Mouse (Mus musculus): ENCODE results near the gene Esrrg. TPM values are rescaled to one million over a fixed set of nuclear protein-coding genes. Genes with fewer than 3 reads are reported as not detected.

Gene Esrrg
- polyA plus RNA-seq, 1 experiment: 12.7 TPM

DNA sequence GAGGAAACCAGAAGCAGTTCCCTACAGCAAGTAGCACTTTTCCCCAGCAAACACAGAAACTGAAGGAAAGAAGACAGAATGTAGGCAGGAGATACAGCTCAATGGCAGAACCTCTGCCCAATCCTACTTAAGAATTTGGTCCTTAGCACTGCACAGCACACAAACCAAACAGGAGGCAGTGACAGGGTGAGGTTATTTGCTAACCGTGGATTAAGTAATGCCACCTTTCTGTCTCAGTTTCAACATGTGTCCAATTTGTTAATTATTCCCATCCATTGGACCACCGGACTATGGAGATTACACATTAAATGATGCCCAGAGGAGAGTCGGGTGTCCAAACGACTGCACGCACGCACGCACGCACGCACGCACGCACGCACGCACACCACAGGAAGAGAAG, 146.9 kb downstream of the Esrrg start:
- Histone ChIP-seq H3K27ac (ENCODE audit: insufficient read depth, low read length) (no peak overlapping the region), H3K4me3 (ENCODE audit: insufficient read depth, low read length) (no peak overlapping the region), H3K4me1 (ENCODE audit: control insufficient read depth, insufficient read depth, low read length) (no peaks in the 10 kb centered on the region)
- TF ChIP-seq CTCF (IDR thresholded peaks at IDR 0.05; ENCODE audit: extremely low read depth, insufficient read depth, low read length) (no peak), POLR2A (IDR thresholded peaks at IDR 0.05; ENCODE audit: extremely low read depth, insufficient read depth, low read length) (no peak)

DNA sequence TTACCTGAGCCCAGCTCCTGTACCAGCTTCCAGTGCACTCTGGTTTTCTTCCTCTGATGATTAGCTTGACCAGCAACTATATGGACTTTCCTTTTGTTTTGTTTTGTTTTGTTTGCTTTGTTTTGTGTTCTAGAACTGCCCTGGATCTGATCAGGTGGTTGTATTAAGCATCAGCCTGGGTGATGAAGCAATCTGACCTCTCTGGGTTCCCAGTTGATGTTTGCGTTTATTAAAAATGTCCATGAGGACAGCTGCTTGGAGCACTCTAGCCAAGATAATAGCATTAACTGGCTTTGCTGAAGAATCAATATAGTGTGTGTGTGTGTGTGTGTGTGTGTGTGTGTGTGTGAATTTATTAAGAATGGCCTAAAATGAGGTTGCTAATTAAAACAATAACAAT, 149.4 kb downstream of the Esrrg start:
- TF ChIP-seq CTCF (IDR thresholded peaks at IDR 0.05; ENCODE audit: extremely low read depth, insufficient read depth, low read length) (no peak), POLR2A (IDR thresholded peaks at IDR 0.05; ENCODE audit: extremely low read depth, insufficient read depth, low read length) (no peak)
- H3K4me1 ChIP-seq (ENCODE audit: control insufficient read depth, insufficient read depth, low read length): no peaks in the 10 kb centered on the region

DNA sequence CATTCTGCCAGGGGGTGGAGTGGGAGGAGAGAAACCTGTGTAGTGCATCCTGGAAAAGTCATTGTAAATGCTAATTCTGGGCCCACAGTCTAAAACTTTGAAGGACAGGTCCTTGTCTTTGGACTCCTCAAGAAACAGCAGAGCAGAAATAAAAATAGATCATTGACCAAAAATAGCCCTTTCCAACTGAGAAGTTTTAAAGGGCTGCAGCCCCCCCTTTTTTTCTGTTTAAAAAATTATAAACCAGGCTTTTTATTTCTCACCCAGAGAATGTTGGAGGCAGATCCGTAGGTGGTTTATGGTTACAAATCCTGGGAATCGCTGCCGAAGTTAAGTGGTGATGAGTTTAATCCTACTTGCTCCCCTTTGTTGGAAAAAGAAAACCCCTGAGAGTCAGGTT, 150.0 kb downstream of the Esrrg start:
- Histone ChIP-seq H3K4me1 (ENCODE audit: control insufficient read depth, insufficient read depth, low read length) (no peaks in the 10 kb centered on the region), H3K4me3 (ENCODE audit: insufficient read depth, low read length) (no peak overlapping the region), H3K27ac (ENCODE audit: insufficient read depth, low read length) (no peak overlapping the region)
- TF ChIP-seq POLR2A (IDR thresholded peaks at IDR 0.05; ENCODE audit: extremely low read depth, insufficient read depth, low read length): no peak
- TF ChIP-seq CTCF (IDR thresholded peaks at IDR 0.05; ENCODE audit: extremely low read depth, insufficient read depth, low read length): no peak

More for the DNA sequence above, 149.4 kb downstream of the Esrrg start:
- Histone ChIP-seq H3K27ac (ENCODE audit: insufficient read depth, low read length) (no peak overlapping the region), H3K4me3 (ENCODE audit: insufficient read depth, low read length) (no peak overlapping the region)

DNA sequence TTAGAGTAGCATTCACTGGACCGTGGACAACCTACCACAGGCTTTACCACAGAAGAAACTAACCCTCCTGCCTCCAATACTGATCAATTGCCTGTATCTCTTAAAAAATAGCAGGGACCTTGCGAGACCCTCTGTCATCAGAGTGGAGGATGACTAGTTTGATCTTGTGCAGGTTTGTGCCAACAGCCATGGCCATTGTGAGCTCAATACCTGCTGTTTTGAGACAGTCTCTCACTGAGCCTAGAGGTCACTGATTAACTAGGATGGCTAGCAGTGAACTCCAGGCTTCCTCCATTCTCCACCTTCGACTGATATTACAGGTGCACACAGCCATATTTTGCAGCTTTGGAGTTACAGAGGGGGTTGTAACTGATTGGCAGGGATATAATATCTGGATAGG, 150.9 kb downstream of the Esrrg start:
- no peak overlapping the region for H3K4me3 ChIP-seq (ENCODE audit: insufficient read depth, low read length)
- H3K27ac ChIP-seq (ENCODE audit: insufficient read depth, low read length): no peak overlapping the region
- H3K4me1 ChIP-seq (ENCODE audit: control insufficient read depth, insufficient read depth, low read length): no peaks in the 10 kb centered on the region
- TF ChIP-seq CTCF (IDR thresholded peaks at IDR 0.05; ENCODE audit: extremely low read depth, insufficient read depth, low read length): no peak
- TF ChIP-seq POLR2A (IDR thresholded peaks at IDR 0.05; ENCODE audit: extremely low read depth, insufficient read depth, low read length): no peak

DNA sequence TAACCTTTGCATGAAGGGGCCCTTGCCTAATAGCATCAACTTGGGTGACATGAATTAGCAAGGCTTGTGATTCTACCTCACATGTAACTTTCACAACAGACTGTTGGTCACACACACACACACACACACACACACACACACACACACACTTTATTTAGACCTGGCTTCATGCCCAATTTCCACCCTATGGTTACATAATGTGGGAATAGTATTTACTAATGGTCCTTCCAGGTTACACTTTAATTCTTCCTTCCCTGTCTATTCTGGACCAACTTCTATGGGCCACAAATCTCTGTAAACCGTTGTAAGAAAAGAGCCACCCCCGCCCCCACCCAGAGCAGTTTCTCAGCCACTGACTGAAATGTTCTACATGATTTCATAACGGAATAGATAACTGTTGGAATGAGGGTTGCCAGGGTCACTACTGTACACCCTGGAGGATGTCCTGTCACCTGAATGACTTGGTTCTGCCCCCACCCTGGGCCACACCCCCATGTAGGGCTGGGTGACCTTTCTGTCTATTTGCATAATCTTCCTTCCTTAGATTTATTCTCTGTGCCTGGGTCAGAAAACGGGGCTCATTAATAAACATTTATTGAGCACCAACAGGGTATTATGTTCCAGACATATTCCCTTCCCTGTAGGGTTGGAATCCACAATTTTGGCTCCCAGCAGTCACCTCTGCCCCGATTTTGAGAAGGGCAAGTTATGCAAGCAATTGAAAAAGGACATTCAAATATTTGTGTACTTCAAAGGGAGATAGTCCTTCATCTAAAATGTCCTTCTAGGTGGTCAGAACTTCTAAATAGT, 154.3 kb downstream of the Esrrg start:
- no peaks in the 10 kb centered on the region for H3K4me1 ChIP-seq (ENCODE audit: control insufficient read depth, insufficient read depth, low read length)
- TF ChIP-seq CTCF (IDR thresholded peaks at IDR 0.05; ENCODE audit: extremely low read depth, insufficient read depth, low read length): no peak
- no peak for TF ChIP-seq POLR2A (IDR thresholded peaks at IDR 0.05; ENCODE audit: extremely low read depth, insufficient read depth, low read length)
- H3K27ac ChIP-seq (ENCODE audit: insufficient read depth, low read length): no peak overlapping the region
- no peak overlapping the region for H3K4me3 ChIP-seq (ENCODE audit: insufficient read depth, low read length)

DNA sequence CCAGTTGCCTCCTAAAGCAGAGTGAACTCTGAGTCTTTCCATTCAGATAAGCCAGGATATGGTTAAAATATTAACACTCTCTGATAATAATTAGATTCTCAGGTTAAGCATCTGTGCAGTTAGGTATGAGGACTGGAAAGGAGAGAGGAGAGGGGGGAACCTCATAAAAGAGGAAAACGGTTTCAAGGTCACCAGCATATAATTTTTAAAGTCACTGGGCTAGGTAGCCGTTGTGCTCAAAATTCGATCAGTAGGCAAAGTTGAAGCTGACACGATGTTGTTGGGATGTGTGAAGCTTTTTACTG, 154.8 kb downstream of the Esrrg start:
- Histone ChIP-seq H3K4me3 (ENCODE audit: insufficient read depth, low read length) (no peak overlapping the region), H3K27ac (ENCODE audit: insufficient read depth, low read length) (no peak overlapping the region), H3K4me1 (ENCODE audit: control insufficient read depth, insufficient read depth, low read length) (no peaks in the 10 kb centered on the region)
- no peak for TF ChIP-seq POLR2A (IDR thresholded peaks at IDR 0.05; ENCODE audit: extremely low read depth, insufficient read depth, low read length)
- TF ChIP-seq CTCF (IDR thresholded peaks at IDR 0.05; ENCODE audit: extremely low read depth, insufficient read depth, low read length): no peak

DNA sequence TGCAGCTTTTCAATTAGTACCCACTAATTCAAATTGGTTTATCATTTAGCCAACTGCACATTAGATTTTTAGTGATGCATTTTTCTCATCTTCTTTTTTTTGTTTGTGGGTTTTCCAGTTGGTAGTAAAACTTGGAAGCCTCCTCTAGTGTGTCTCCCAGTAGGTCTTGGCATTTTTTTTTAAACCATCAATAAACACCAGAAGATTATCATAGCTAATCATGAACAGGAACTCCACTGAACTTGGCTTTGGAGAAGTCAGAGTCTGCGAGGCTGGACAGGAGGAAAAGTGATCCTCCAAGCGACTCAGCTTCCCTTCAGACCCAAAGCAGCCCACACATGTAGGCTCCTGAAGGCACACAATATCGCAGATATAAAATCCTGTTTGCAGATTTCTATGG, 155.2 kb downstream of the Esrrg start:
- H3K27ac ChIP-seq (ENCODE audit: insufficient read depth, low read length): no peak overlapping the region
- no peak for TF ChIP-seq POLR2A (IDR thresholded peaks at IDR 0.05; ENCODE audit: extremely low read depth, insufficient read depth, low read length)

DNA sequence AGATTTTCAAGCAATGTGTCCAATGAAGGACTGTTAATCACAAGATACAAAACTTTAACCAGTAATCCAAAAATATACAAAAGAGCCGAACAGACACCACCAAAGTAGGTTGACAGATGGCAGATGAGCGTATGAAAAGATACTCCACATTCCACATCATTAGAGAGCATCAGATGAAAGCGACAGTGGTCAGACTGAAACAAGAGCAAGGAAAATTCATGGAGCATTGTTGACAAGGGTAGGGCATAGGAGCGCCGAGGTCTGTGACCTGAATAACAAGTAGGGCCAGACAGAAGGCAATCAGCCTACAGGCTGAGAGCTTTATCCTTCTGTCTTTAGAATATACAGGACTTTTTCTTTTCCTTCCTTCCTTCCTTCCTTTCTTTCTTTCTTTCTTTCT, 157.0 kb downstream of the Esrrg start:
- H3K27ac ChIP-seq (ENCODE audit: insufficient read depth, low read length): no peak overlapping the region
- no peaks in the 10 kb centered on the region for H3K4me1 ChIP-seq (ENCODE audit: control insufficient read depth, insufficient read depth, low read length)
- H3K4me3 ChIP-seq (ENCODE audit: insufficient read depth, low read length): no peak overlapping the region
- TF ChIP-seq CTCF (IDR thresholded peaks at IDR 0.05; ENCODE audit: extremely low read depth, insufficient read depth, low read length) (no peak), POLR2A (IDR thresholded peaks at IDR 0.05; ENCODE audit: extremely low read depth, insufficient read depth, low read length) (no peak)

More for the DNA sequence above, 155.2 kb downstream of the Esrrg start:
- H3K4me1 ChIP-seq (ENCODE audit: control insufficient read depth, insufficient read depth, low read length): no peaks in the 10 kb centered on the region
- no peak overlapping the region for H3K4me3 ChIP-seq (ENCODE audit: insufficient read depth, low read length)

DNA sequence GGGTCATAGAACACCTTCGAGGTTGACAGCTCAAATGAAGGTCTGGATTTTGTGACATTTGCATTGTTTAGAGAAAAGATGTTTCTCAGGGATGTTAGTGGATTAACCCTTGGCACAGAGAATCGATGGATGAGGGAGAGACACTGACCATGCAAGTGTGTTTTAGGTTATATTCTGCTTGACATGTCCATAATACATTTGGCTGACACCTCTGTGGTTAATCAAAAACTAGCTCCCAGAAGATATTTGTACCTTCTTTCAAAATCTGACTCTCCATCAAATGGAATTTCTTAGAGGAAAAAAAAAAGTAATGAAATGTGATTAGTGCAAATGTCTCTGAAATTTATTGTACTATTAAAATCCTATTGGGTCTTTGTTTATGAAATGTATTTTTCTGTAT, 158.8 kb downstream of the Esrrg start:
- Histone ChIP-seq H3K27ac (ENCODE audit: insufficient read depth, low read length) (no peak overlapping the region), H3K4me3 (ENCODE audit: insufficient read depth, low read length) (no peak overlapping the region), H3K4me1 (ENCODE audit: control insufficient read depth, insufficient read depth, low read length) (no peaks in the 10 kb centered on the region)
- no peak for TF ChIP-seq CTCF (IDR thresholded peaks at IDR 0.05; ENCODE audit: extremely low read depth, insufficient read depth, low read length)
- TF ChIP-seq POLR2A (IDR thresholded peaks at IDR 0.05; ENCODE audit: extremely low read depth, insufficient read depth, low read length): no peak

DNA sequence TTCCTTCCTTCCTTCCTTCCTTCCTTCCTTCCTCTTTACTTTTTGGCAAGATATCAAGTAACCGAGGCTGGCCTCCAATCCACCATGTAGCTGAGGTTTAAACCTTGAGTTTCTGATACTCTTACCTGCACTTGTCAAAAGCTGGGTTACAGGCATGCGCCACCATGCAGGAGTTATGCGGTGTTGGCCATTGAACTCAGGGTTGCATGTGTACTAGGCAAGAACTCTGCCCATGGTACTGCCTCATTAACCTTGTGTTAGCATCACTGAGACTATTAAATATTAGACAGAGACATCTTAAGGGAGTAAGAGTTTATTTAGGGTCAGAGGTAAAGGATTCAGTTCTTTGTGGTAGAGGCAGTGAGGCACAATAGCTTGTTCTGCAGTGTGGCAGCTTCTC, 161.6 kb downstream of the Esrrg start:
- no peak for TF ChIP-seq POLR2A (IDR thresholded peaks at IDR 0.05; ENCODE audit: extremely low read depth, insufficient read depth, low read length)
- TF ChIP-seq CTCF (IDR thresholded peaks at IDR 0.05; ENCODE audit: extremely low read depth, insufficient read depth, low read length): no peak
- H3K27ac ChIP-seq (ENCODE audit: insufficient read depth, low read length): no peak overlapping the region
- no peak overlapping the region for H3K4me3 ChIP-seq (ENCODE audit: insufficient read depth, low read length)
- H3K4me1 ChIP-seq (ENCODE audit: control insufficient read depth, insufficient read depth, low read length): no peaks in the 10 kb centered on the region
